Mouse (Mus musculus): ENCODE results near the gene Gm19684.

Gm19684 gene

DNA sequence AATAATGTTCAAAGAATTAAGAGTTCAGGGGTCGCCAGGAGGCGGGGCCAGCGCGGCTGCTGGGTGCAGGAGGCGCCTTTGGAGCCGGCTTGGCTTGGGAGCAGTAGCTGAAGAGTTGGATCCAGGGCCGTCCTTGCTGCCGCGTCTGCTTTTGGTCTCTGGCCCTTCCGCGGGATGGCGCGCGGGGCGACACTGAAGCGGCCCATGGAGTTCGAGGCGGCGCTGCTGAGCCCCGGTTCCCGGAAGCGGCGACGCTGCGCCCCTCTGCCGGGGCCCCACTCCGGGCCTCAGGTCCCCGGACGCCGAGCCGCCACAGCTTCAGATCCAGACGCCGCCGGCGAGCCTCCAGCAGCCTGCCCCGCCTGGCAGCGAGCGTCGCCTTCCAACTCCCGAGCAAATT, 57.5 kb downstream of the Gm19684 start:
- peak; percentile 13 for DNase-seq
